Mouse (Mus musculus) ES-E14 (cell line): Measurements from ENCODE around the gene Prkar2b.

ENCODE experiments used
- CHD2 ChIP-seq: IDR thresholded peaks from 2 replicates; pipeline ENCODE4 v1.6.1; 2014; ENCODE audit warnings: mild to moderate bottlenecking, low read depth, low read length, inconsistent platforms
- MAFK ChIP-seq: IDR thresholded peaks from 2 replicates; pipeline ENCODE4 v1.6.1; 2014; ENCODE audit warnings: mild to moderate bottlenecking, low read depth, low read length, inconsistent platforms; ENCODE audit not compliant: insufficient read depth
- ZNF384 ChIP-seq: IDR thresholded peaks from 2 replicates; pipeline ENCODE4 v1.6.1; 2012; ENCODE audit warnings: low read depth, low read length, inconsistent platforms

- TF ChIP-seq CHD2: no peak
- no peak for TF ChIP-seq MAFK
- TF ChIP-seq ZNF384: no peak
These were observed 24.8 kb upstream of the Prkar2b start for GRCm38 (mm10) chr12:32085856-32086255.
